Mouse (Mus musculus): ENCODE measurements around the gene Kazald1.

DNA sequence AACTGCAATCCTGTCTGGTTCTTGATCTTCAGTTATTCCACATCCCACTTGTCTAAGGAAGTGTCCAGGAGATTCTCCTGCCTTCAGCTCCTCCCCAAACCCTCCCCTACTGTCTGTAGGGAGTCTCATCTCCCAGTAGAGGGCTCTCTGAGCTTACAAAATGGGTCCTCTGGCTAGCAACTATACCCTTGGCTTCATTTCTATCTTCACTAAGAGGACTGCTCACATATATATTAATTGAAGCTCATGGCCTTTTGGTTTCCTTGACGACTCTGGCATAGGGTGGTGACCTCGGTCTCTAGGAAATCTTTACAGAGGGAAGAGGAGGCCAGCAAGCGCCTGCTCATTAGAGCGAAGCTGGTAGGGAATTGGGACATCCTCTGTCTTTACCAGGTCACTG, 18.7 kb upstream of the Kazald1 start:
- TF ChIP-seq CTCF (IDR thresholded peaks at IDR 0.05; ENCODE audit: borderline replicate concordance, extremely low read depth, insufficient read depth, insufficient read length): peak; percentile 59; the same call in 1 of the 2 replicates
- no peak for TF ChIP-seq POLR2A (IDR thresholded peaks at IDR 0.05; ENCODE audit: borderline replicate concordance, extremely low read depth, insufficient read depth, insufficient read length, poor library complexity, severe bottlenecking)

Data from brain, embryonic 14.5 days (tissue).